20 mouse cellular contexts compared by ENCODE assay signal in the genomic region with DNA sequence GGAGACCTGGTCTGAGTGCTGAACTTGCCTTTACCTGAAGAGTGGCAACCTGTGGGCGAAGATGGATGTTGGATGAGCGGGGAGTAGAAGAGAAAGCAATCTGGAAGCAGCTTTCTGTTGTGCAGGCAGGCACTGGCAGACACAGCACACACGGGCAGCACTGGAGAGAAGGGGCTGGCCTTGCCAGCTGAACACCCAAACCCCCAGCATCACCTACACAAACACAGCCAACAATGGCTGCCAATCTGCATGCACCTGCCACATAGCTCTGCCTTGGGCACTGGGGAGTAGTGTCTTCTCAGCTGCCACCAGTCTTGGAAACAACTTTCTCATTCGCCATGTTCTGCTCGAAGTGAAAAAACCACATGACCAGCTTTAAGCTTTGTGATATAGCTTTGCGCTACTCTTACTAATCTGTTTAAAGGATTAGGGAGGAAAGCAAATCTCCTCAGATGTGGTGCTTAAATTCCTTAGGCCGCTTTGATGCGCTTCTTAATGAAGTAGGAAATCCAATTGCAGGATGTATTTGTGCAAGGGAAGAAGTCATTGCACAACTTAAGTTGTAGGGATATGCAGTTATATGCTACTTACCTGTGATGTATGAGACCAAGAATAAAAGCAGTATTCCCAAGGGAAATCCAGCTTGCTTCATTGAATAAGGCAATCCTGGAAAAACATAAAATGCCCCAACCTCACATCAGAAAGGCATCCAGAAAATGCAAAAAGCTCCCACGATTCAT. TPM values are rescaled to one million over a fixed set of nuclear protein-coding genes. Genes with fewer than 3 reads are reported as not detected.
DNase-seq lines count a peak whose midpoint lies in the region; ATAC-seq and TF ChIP-seq lines count a peak whose summit lies in the region.
"Had no signal": no experiment of that assay in that cellular context is flagged by ENCODE, and none has a peak within 500 bp of the region (broad histone marks: within the 10 kb centered on the region; RNA-seq: fewer than 3 reads in every experiment).

No protein-coding gene starts in this region.

- TF ChIP-seq POLR2A in brain, embryonic 14.5 days (IDR thresholded peaks at IDR 0.05; ENCODE audit: borderline replicate concordance, extremely low read depth, insufficient read depth, insufficient read length, poor library complexity, severe bottlenecking): no peak

- ATAC-seq in midbrain, embryonic 13.5 days: peak; percentile 76
- peak; percentile 44; the same call in 1 of the 2 replicates for ATAC-seq in midbrain, postnatal 0 days (ENCODE audit: low FRiP score)
- ATAC-seq: forebrain, embryonic 16.5 days had no signal

- H3K9ac ChIP-seq in midbrain, embryonic 13.5 days (replicated peaks): no peak overlapping the region
- H3K9ac ChIP-seq in midbrain, postnatal 0 days (replicated peaks; ENCODE audit: low read length, poor library complexity, severe bottlenecking): no peak overlapping the region
- H3K9ac ChIP-seq: embryonic facial prominence, embryonic 12.5 days; forebrain, embryonic 12.5 days; heart, embryonic 12.5 days had no signal

- WGBS in midbrain, embryonic 13.5 days: 36% methylated on average over 9 of the region's 9 CpGs
- 41% methylated on average over 9 of the region's 9 CpGs for WGBS in midbrain, postnatal 0 days

- H3K36me3 ChIP-seq in midbrain, embryonic 13.5 days: no peaks in the 10 kb centered on the region
- H3K36me3 ChIP-seq in midbrain, postnatal 0 days (ENCODE audit: insufficient read depth, low read length): no peaks in the 10 kb centered on the region
- H3K36me3 ChIP-seq: embryonic facial prominence, embryonic 12.5 days; forebrain, embryonic 12.5 days; heart, embryonic 12.5 days; hindbrain, embryonic 10.5 days had no signal

- H3K27me3 ChIP-seq in midbrain, embryonic 13.5 days: peaks cover 18% of the 10 kb centered on the region
- no peaks in the 10 kb centered on the region for H3K27me3 ChIP-seq in midbrain, postnatal 0 days (ENCODE audit: insufficient read depth, low read length)
- H3K27me3 ChIP-seq: embryonic facial prominence, embryonic 12.5 days had no signal

- peaks cover 26% of the 10 kb centered on the region for H3K4me1 ChIP-seq in midbrain, embryonic 13.5 days (replicated peaks)
- H3K4me1 ChIP-seq in midbrain, postnatal 0 days (ENCODE audit: insufficient read depth, low read length): peaks cover 3% of the 10 kb centered on the region; the same call in 1 of the 2 replicates

- no peak overlapping the region for H3K4me2 ChIP-seq in midbrain, embryonic 13.5 days (replicated peaks)
- peak overlapping the region; percentile 1; the same call in 1 of the 2 replicates for H3K4me2 ChIP-seq in midbrain, postnatal 0 days (ENCODE audit: low read depth, low read length, poor library complexity, severe bottlenecking)
- H3K4me2 ChIP-seq: embryonic facial prominence, embryonic 12.5 days; forebrain, embryonic 12.5 days; heart, embryonic 12.5 days had no signal

- H3K9me3 ChIP-seq in midbrain, embryonic 13.5 days: no peaks in the 10 kb centered on the region
- H3K9me3 ChIP-seq in midbrain, postnatal 0 days (ENCODE audit: low read length): no peaks in the 10 kb centered on the region
- H3K9me3 ChIP-seq: embryonic facial prominence, embryonic 12.5 days; forebrain, embryonic 12.5 days; heart, embryonic 12.5 days; hindbrain, embryonic 10.5 days had no signal

- TF ChIP-seq CTCF in brain, embryonic 14.5 days (IDR thresholded peaks at IDR 0.05; ENCODE audit: borderline replicate concordance, extremely low read depth, insufficient read depth, insufficient read length): no peak
- no peak for TF ChIP-seq CTCF in midbrain, postnatal 0 days (IDR thresholded peaks at IDR 0.05)

- H3K27ac ChIP-seq in midbrain, embryonic 13.5 days: no peak overlapping the region
- no peak overlapping the region for H3K27ac ChIP-seq in midbrain, postnatal 0 days (ENCODE audit: low read depth, low read length)
- H3K27ac ChIP-seq: embryonic facial prominence, embryonic 12.5 days; forebrain, embryonic 12.5 days; heart, adult 2 months; hindbrain, embryonic 10.5 days had no signal

- H3K4me3 ChIP-seq in midbrain, embryonic 13.5 days (replicated peaks): no peak overlapping the region
- no peak overlapping the region for H3K4me3 ChIP-seq in midbrain, postnatal 0 days (ENCODE audit: low read depth, low read length)
- H3K4me3 ChIP-seq: embryonic facial prominence, embryonic 12.5 days; forebrain, embryonic 12.5 days; heart, adult 2 months; heart, embryonic 12.5 days; hindbrain, embryonic 10.5 days had no signal

- DNase-seq in R1 (ENCODE audit: low read depth, low spot score): peak; percentile 4
- peak; percentile 62 for DNase-seq in brain, embryonic 14.5 days (ENCODE audit: low read depth)
- DNase-seq in midbrain, postnatal 0 days (ENCODE audit: low spot score): no peak
- DNase-seq in heart, adult 11 months: no peak
- no peak for DNase-seq in heart, adult 8-10 months (ENCODE audit: low spot score)
- no peak for DNase-seq in kidney, adult 8-10 months
- DNase-seq in cerebellum, adult 18-20 months: no peak
- DNase-seq: adrenal gland, adult 8-10 months; adrenal gland, postnatal 36 days; cerebellum, adult 11 months; cerebellum, adult 9-10 months; cerebellum, postnatal 25 days; gastrocnemius, postnatal 10 days; heart, adult 2 months had no signal

RNA-seq across cellular contexts. Expression of a gene that starts 2.9 kb away (rescaled TPM):
- 0.57 and 1.1 TPM in 2 replicates for polyA plus RNA-seq in brain, embryonic 14.5 days (2012; rRNA removed)
- polyA plus RNA-seq in midbrain, embryonic 13.5 days (2015; fragmentation: Nextera tagmentation; extraction: Ambion mirVana): 1.9 and 2.8 TPM in 2 replicates
- total RNA-seq in midbrain, postnatal 0 days (2014; rRNA removed): 3.3 and 4.0 TPM in 2 replicates
- 1.0 and 1.3 TPM in 2 replicates for polyA plus RNA-seq in midbrain, postnatal 0 days (2015; fragmentation: Nextera tagmentation; extraction: Ambion mirVana)
- 1 to 10 TPM in 3 of 4 experiments, under 1 TPM in 1; 0.91 to 2.5 (median 1.6) TPM for total RNA-seq in heart, adult 8-10 months (2022)
- polyA plus RNA-seq: heart, embryonic 12.5 days had no signal

Comparison
In these comparisons a context has a peak if more than half of its experiments do, and no peak if none do; other contexts are left out.
1. DNase-seq: peak in R1 (single experiment) and brain, embryonic 14.5 days (single experiment); none in midbrain, postnatal 0 days (single experiment), heart, adult 11 months (single experiment), heart, adult 8-10 months (single experiment), kidney, adult 8-10 months (0 of 2) and cerebellum, adult 18-20 months (0 of 2).